Mouse (Mus musculus): Measurements from ENCODE around the gene Uvrag. TPM values are rescaled to one million over a fixed set of nuclear protein-coding genes. Genes with fewer than 3 reads are reported as not detected.

The Uvrag gene
- total and polyA plus RNA-seq, 3 experiments: 13.1 to 29.9 (median 23.3) TPM

GRCm38 (mm10) chr7:99175118-99175517 lies 34.2 kb upstream of the Uvrag start:
- TF ChIP-seq POLR2AphosphoS5 (IDR thresholded peaks at IDR 0.05; ENCODE audit: insufficient replicate concordance, low read depth, low read length) (no peak), GATA1 (IDR thresholded peaks at IDR 0.05; ENCODE audit: borderline replicate concordance, low read length) (no peak), CTCF (IDR thresholded peaks at IDR 0.05; ENCODE audit: low read depth, low read length) (no peak), TAL1 (conservative IDR thresholded peaks at IDR 0.05; ENCODE audit: low read depth, low read length) (no peak), GATA2 (IDR thresholded peaks at IDR 0.05; ENCODE audit: borderline replicate concordance, low read depth, low read length) (no peak)
- no peak overlapping the region for H3K4me3 ChIP-seq (ENCODE audit: low read depth, low read length)
- H3K4me1 ChIP-seq (ENCODE audit: insufficient read depth, low read depth, low read length): no peaks in the 10 kb centered on the region; the same call in 1 of the 2 replicates
- DNase-seq (ENCODE audit: low spot score) (no peak), ATAC-seq (ENCODE audit: extremely low read depth, insufficient number of reproducible peaks, low FRiP score, poor library complexity, severe bottlenecking) (no peak)
- no peaks in the 10 kb centered on the region for H3K36me3 ChIP-seq (replicated peaks)
- peaks cover 13% of the 10 kb centered on the region for H3K27me3 ChIP-seq (ENCODE audit: insufficient read depth, low read length)
- no peaks in the 10 kb centered on the region for H3K9me3 ChIP-seq (replicated peaks)

- no peaks in the 10 kb centered on the region for H3K4me1 ChIP-seq (ENCODE audit: insufficient read depth, low read depth, low read length)
- no peak for ATAC-seq (ENCODE audit: extremely low read depth, insufficient number of reproducible peaks, low FRiP score, poor library complexity, severe bottlenecking)
- peaks cover 16% of the 10 kb centered on the region for H3K27me3 ChIP-seq (ENCODE audit: insufficient read depth, low read length)
- no peaks in the 10 kb centered on the region for H3K9me3 ChIP-seq (replicated peaks)
- no peak for TF ChIP-seq GATA1 (IDR thresholded peaks at IDR 0.05; ENCODE audit: borderline replicate concordance, low read length)
- TF ChIP-seq TAL1 (conservative IDR thresholded peaks at IDR 0.05; ENCODE audit: low read depth, low read length): no peak
- no peak for TF ChIP-seq POLR2AphosphoS5 (IDR thresholded peaks at IDR 0.05; ENCODE audit: insufficient replicate concordance, low read depth, low read length)
- TF ChIP-seq GATA2 (IDR thresholded peaks at IDR 0.05; ENCODE audit: borderline replicate concordance, low read depth, low read length): no peak
- no peak overlapping the region for H3K4me3 ChIP-seq (ENCODE audit: low read depth, low read length)
- no peak for DNase-seq (ENCODE audit: low spot score)
- H3K36me3 ChIP-seq (replicated peaks): no peaks in the 10 kb centered on the region
These were observed 33.1 kb upstream of the Uvrag start for GRCm38 (mm10) chr7:99174006-99174405.

GRCm38 (mm10) chr7:99172898-99173297 lies 32.0 kb upstream of the Uvrag start:
- Histone ChIP-seq H3K36me3 (replicated peaks) (no peaks in the 10 kb centered on the region), H3K9me3 (replicated peaks) (no peaks in the 10 kb centered on the region), H3K27me3 (ENCODE audit: insufficient read depth, low read length) (peaks cover 26% of the 10 kb centered on the region), H3K4me1 (ENCODE audit: insufficient read depth, low read depth, low read length) (no peaks in the 10 kb centered on the region), H3K4me3 (ENCODE audit: low read depth, low read length) (no peak overlapping the region)
- DNase-seq (ENCODE audit: low spot score): no peak
- no peak for TF ChIP-seq TAL1 (conservative IDR thresholded peaks at IDR 0.05; ENCODE audit: low read depth, low read length)
- no peak for TF ChIP-seq GATA2 (IDR thresholded peaks at IDR 0.05; ENCODE audit: borderline replicate concordance, low read depth, low read length)
- no peak for TF ChIP-seq POLR2AphosphoS5 (IDR thresholded peaks at IDR 0.05; ENCODE audit: insufficient replicate concordance, low read depth, low read length)
- no peak for TF ChIP-seq CTCF (IDR thresholded peaks at IDR 0.05; ENCODE audit: low read depth, low read length)
- TF ChIP-seq GATA1 (IDR thresholded peaks at IDR 0.05; ENCODE audit: borderline replicate concordance, low read length): no peak
- ATAC-seq (ENCODE audit: extremely low read depth, insufficient number of reproducible peaks, low FRiP score, poor library complexity, severe bottlenecking): no peak

- DNase-seq (ENCODE audit: low spot score) (no peak), ATAC-seq (ENCODE audit: extremely low read depth, insufficient number of reproducible peaks, low FRiP score, poor library complexity, severe bottlenecking) (no peak)
- TF ChIP-seq TAL1 (conservative IDR thresholded peaks at IDR 0.05; ENCODE audit: low read depth, low read length) (no peak), CTCF (IDR thresholded peaks at IDR 0.05; ENCODE audit: low read depth, low read length) (no peak), POLR2AphosphoS5 (IDR thresholded peaks at IDR 0.05; ENCODE audit: insufficient replicate concordance, low read depth, low read length) (no peak), GATA2 (IDR thresholded peaks at IDR 0.05; ENCODE audit: borderline replicate concordance, low read depth, low read length) (no peak), GATA1 (IDR thresholded peaks at IDR 0.05; ENCODE audit: borderline replicate concordance, low read length) (no peak)
- Histone ChIP-seq H3K9me3 (replicated peaks) (no peaks in the 10 kb centered on the region), H3K4me1 (ENCODE audit: insufficient read depth, low read depth, low read length) (no peaks in the 10 kb centered on the region), H3K27me3 (ENCODE audit: insufficient read depth, low read length) (peaks cover 30% of the 10 kb centered on the region), H3K4me3 (ENCODE audit: low read depth, low read length) (no peak overlapping the region), H3K36me3 (replicated peaks) (no peaks in the 10 kb centered on the region)
These were observed 31.0 kb upstream of the Uvrag start for GRCm38 (mm10) chr7:99171730-99172463.

GRCm38 (mm10) chr7:99170519-99170918 lies 29.6 kb upstream of the Uvrag start:
- Histone ChIP-seq H3K4me3 (ENCODE audit: low read depth, low read length) (no peak overlapping the region), H3K27me3 (ENCODE audit: insufficient read depth, low read length) (peaks cover 34% of the 10 kb centered on the region), H3K9me3 (replicated peaks) (no peaks in the 10 kb centered on the region), H3K4me1 (ENCODE audit: insufficient read depth, low read depth, low read length) (no peaks in the 10 kb centered on the region), H3K36me3 (replicated peaks) (no peaks in the 10 kb centered on the region)
- DNase-seq (ENCODE audit: low spot score) (no peak), ATAC-seq (ENCODE audit: extremely low read depth, insufficient number of reproducible peaks, low FRiP score, poor library complexity, severe bottlenecking) (no peak)
- TF ChIP-seq CTCF (IDR thresholded peaks at IDR 0.05; ENCODE audit: low read depth, low read length) (no peak), GATA2 (IDR thresholded peaks at IDR 0.05; ENCODE audit: borderline replicate concordance, low read depth, low read length) (no peak), POLR2AphosphoS5 (IDR thresholded peaks at IDR 0.05; ENCODE audit: insufficient replicate concordance, low read depth, low read length) (no peak), GATA1 (IDR thresholded peaks at IDR 0.05; ENCODE audit: borderline replicate concordance, low read length) (no peak), TAL1 (conservative IDR thresholded peaks at IDR 0.05; ENCODE audit: low read depth, low read length) (no peak)

- H3K9me3 ChIP-seq (replicated peaks): no peaks in the 10 kb centered on the region
- H3K27me3 ChIP-seq (ENCODE audit: insufficient read depth, low read length): peaks cover 36% of the 10 kb centered on the region
- no peak overlapping the region for H3K4me3 ChIP-seq (ENCODE audit: low read depth, low read length)
- H3K4me1 ChIP-seq (ENCODE audit: insufficient read depth, low read depth, low read length): no peaks in the 10 kb centered on the region
- no peak for TF ChIP-seq GATA2 (IDR thresholded peaks at IDR 0.05; ENCODE audit: borderline replicate concordance, low read depth, low read length)
- no peak for TF ChIP-seq CTCF (IDR thresholded peaks at IDR 0.05; ENCODE audit: low read depth, low read length)
- no peak for TF ChIP-seq TAL1 (conservative IDR thresholded peaks at IDR 0.05; ENCODE audit: low read depth, low read length)
- no peak for TF ChIP-seq GATA1 (IDR thresholded peaks at IDR 0.05; ENCODE audit: borderline replicate concordance, low read length)
- no peak for TF ChIP-seq POLR2AphosphoS5 (IDR thresholded peaks at IDR 0.05; ENCODE audit: insufficient replicate concordance, low read depth, low read length)
- H3K36me3 ChIP-seq (replicated peaks): no peaks in the 10 kb centered on the region
- no peak for DNase-seq (ENCODE audit: low spot score)
- ATAC-seq (ENCODE audit: extremely low read depth, insufficient number of reproducible peaks, low FRiP score, poor library complexity, severe bottlenecking): no peak
These were observed 28.9 kb upstream of the Uvrag start for GRCm38 (mm10) chr7:99169717-99170403.

Measured in G1E (cell line).